Mouse (Mus musculus) cerebellum, postnatal 4 days (tissue): ENCODE results near the gene Eme1.
"Not testable (repeated sequence)": the region's sequence is repeated elsewhere in the genome, so short reads cannot be mapped to it uniquely, and the experiment has no call there.

Experiments used
- DNase-seq, 2 experiments: peaks; one replicate each; pipeline ENCODE4 v3.0.0; 2022; ENCODE audit warnings: low spot score in 2 of 2, mixed read lengths in 1 of 2

The Eme1 gene

DNA sequence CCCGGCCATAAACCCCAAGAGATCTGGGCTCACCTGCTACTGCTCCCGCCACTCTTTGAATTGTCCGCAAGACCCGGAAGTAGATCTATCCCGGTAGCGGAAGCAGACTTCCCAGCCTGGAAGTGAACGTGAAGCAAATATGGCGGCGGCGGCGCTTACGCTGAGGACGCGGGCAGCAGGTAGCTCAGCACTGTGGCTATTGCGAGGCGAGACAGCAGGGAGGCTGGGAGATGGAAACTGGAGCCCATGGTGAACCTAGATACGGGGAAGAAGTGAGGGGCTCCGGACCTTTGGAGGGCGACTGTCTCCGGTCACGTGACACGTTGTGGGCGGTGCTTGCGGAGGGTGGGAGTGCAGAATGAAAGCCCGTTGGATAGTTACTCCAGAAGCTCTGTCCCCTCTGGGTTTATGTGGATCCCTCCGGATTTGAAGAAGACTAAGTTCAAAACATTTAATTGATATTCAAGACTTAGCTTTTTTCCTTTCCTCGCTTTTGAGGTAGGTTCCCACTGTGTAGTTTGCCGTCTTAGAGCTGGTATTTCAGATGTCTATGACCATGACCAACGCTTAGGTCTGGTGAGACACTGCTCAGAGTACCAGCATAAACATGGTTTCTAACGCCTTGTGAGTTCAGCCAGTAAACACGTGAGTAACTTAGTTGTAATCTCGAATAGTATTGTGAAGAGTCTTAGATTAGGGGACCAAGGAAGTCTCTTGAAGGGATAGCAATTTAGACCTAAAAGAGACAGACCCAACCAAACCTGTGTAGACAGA is at the start of gene Eme1, which contains the start of gene Mrpl27:
TSS of gene Eme1 (minus strand) at position 302 of the 774 bp plus-strand sequence.
TSS of gene Mrpl27 (plus strand) at position 105 of the 774 bp plus-strand sequence.
- peak; percentile 62 to 80 for DNase-seq

DNA sequence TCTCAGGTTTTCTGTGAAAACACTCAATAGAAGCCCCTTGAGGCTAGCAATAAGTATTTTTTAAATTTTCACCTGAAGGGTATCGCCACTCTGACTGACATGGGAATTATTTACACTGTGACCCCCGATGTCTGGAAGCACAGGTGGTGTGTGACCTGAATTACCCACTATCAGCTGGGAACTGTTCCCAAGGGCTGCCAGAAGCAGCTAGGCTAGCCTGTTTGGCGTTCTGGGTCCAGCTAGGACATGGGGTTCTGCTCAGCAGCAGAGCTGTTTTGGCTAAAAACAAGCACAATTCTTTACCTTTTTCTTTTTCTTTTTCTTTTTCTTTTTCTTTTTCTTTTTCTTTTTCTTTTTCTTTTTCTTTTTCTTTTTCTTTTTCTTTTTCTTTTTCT is 48.4 kb upstream of the Eme1 start:
- DNase-seq: no peak

DNA sequence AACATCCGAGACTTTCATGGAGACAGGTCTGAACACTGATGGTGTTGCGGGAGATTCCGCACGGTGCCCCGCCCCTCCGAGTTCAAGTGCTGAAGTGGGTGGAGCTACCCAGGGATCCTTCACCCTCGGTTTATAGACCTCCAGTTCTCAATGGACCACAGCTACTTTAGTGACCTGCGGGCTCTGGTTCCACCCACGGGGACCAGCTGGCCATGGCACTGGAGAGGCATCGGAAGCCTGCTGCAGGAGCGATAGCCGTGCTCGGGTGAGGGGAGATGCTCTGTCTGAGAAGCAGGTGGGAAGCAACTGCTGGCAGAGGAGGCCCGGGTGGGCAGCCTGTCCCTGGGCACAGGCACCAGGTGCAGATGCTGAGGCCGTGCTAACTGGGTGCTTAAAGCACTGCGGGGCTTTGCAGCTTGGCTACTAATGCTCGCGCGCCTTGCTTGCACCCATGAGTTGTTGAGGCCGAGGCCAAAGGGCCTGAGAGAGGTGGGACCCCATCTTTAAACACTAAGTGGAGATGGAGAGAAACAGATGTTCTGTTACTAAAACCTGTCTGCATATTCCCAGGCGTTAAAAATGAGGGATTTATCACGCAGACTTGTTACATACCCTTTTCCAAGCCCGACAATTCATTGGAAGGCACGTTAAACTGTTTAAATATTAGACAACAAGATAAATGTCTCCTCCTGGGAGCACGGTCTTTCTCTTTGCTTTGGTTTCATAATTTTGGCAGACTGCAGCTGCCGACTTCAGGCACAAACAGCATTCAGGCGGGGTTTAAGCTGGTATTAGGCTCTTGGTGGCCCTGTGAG is 47.8 kb upstream of the Eme1 start:
- peak in 1 of 2 experiments; percentile 20 for DNase-seq

DNA sequence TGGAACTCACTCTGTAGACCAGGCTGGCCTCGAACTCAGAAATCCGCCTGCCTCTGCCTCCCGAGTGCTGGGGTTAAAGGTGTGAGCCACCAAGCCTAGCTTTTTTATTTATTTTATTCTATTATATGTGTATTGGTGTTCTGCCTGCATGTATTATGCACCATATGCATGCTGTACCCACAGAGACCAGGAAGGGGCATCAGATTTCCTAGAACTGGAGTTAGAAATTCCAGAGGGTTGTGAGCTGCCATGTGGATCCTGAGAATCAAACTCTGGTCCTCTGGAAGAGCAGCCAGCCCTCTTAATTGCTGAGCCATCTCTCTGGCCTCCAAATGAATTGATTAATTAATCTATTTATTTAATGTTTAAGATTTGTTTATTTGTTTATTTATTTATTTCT is 45.6 kb upstream of the Eme1 start:
- DNase-seq: no peak

DNA sequence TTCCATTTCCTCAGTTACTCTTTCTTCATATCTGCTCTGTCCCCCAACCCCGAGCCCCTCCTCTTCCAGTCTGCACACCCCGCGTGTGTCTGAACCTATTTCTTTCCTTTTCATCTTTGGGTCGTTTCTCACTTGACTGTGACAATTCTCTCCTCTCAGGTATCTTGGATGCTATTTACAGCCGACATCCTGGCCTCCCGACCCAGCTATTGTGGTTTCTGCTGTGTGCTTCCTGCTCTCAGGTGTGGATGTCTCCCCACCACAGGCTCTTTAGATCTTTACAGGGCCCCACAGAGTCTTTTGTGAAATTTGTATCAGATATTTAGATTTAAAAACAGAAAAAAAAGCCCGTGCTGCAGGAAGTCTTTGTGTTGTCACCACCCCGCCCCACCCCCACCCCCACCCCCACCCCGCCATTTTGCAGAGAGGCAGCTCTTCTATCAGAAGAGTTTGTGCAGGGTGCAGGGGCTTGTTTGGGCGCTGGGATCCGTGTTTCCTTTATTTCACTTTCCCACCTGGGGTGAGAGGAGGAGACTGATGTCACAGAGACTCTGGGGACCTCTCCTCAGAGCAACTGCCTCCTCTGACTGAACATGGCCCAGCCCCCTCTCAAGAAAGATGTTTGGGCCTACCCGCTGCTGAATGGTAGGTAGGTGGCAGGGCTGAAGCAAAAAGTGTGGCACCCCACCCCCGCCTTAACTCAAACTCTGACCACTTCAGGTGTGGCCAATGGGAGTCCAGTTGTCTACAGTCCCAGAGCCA is 44.1 kb upstream of the Eme1 start:
- DNase-seq: no peak

DNA sequence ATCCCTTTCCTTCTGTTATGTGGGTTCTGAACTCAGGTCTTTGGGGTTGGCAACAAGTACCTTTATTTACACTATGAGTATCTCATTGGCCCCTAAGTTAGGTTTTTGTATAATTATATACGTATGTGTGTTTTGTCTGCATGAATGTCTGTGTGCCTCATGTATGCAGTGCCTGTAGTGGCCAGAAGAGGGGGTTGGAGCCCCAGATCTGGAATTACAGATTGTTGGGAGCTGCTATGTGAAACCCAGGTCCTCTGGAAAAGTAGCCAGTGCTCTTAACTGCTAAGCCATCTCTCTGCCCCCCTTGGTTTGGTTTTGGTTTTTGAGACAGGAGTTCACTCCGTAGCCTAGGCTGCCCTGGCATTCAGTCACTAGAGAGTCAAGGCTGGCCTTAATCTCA is 43.4 kb upstream of the Eme1 start:
- DNase-seq: no peak

DNA sequence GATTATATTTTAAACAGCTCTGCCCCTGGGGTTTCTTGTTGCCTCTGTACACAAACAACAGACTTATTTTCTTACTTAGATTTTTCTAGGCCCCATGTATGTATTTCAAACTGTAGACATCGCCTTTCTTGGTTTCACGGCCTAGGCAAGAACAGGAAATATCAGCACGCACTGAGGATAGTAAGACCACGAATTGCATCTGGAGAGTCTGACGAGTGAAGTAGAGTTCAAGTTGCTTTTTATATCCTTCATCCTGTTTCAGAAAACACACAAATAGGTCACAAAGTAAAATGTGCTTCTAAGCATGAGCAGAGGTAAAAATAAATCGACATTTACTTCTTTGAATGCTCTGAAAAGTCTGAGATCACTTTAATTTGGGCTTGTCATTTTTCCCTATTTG is 41.7 kb upstream of the Eme1 start:
- DNase-seq: no peak

DNA sequence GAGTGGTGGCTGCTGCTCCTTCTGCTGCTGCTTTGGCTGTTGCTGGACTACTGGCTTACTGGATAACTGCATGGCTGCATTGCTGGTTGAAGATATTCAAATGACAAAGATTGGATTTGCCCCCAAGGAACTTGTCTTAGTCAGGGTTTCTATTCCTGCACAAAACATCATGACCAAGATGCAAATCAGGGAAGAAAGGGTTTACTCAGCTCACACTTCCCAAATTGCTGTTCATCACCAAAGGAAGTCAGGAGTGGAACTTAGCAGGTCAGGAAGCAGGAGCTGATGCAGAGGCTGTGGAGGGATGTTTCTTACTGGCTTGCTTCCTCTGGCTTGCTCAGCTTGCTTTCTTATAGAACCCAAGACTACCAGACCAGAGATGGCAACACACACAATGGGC is 38.7 kb upstream of the Eme1 start:
- not testable (repeated sequence) for DNase-seq

DNA sequence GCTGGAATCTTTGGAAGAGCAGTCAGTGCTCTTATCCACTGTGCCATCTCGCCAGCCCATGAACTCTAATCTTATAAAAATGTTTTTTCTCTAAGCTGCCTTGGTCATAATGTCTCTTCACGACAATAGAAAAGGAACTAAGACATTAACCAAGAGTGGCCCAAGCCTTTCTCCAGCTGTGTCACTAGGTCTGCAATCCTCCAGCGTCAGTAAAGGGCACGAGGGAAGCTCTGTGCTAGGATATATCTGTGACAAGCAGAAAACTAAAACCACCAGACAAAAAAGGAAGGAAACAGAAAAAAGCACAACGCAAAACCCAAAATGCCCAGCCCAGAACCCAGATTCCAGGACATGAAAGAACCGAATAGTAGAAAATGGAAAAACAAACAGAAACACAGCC is 33.4 kb upstream of the Eme1 start:
- DNase-seq: no peak

DNA sequence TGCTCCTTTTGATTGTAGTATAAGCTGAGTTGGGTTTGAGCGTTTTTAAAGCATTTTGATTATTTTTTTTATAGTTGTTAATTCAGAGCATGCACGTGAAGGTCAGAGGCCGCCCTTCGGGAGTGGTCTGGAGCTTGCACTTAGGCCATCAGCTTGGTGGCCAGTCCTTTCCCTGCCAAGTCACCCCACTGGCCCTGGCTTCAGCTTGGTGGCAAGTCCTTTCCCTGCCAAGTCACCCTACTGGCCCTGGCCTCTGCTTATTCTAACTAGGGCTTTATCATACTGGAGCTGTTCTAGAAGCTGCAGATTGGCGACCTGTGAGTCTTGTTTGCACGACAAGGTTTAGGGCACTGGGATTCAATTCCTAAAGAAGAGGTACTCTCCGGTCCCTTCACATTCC is 28.7 kb upstream of the Eme1 start:
- DNase-seq: no peak

DNA sequence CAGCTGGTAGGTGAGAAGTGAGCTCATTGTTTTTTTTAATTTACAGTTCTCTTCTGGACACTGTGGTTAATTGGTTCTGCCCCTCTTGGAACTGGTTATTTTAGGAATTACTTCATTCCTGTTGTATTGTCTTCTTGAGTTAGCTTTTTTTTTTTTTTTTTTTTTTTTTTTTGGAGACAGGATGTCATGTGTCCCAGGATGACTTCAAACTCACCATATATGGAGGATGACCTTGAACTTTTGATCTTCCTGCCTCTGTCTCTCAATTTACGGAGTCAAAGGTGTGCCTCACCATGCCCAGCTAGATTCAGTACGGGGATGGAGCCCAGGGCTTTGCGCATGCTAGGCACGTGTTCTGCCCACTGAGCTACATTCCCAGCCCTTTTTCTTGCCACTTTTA is 27.9 kb upstream of the Eme1 start:
- DNase-seq: no peak

DNA sequence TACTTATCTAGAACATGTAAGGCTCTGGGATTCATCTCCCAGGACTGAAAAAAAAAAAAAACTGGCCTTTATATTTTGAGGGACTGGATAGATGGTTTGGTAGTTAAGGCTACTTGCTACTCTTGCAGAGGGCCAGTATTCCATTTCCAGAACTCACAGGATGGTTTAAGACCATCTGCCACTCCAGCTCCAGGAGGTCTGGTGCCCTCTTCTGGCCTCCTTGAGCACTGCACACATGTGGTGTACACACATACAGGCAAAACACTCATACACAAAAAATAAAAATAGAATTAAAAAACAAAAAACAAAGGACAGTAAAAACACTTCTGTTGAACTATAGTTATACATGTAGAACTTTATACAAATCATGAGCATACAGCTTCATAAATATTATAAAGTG is 26.9 kb upstream of the Eme1 start:
- no peak for DNase-seq

DNA sequence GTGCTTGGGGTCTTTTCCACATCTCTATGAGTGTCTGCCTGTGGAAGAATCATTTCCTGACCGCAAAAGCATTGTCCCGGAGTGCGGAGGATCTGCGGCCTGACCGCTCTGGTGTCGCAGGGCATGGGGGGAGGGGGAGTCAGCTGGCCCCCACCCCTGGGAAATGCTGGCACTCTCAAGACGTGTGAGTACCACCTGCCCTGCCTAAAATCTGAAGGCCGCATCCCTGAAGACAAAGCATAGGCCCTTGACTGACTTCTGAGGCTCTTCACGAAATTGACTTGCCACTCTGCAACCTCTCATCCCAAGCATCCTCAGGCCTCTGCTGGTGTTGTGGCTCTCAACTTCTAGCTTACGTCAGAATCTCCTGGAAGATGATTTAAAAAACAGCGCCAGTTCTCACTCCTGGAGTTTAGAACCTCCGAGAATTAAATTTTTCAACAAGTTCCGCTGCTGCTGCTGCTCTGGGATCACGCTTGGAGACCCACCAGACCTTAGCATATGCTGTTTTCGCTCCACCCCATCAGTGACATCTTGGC is 23.9 kb upstream of the Eme1 start:
- no peak for DNase-seq

DNA sequence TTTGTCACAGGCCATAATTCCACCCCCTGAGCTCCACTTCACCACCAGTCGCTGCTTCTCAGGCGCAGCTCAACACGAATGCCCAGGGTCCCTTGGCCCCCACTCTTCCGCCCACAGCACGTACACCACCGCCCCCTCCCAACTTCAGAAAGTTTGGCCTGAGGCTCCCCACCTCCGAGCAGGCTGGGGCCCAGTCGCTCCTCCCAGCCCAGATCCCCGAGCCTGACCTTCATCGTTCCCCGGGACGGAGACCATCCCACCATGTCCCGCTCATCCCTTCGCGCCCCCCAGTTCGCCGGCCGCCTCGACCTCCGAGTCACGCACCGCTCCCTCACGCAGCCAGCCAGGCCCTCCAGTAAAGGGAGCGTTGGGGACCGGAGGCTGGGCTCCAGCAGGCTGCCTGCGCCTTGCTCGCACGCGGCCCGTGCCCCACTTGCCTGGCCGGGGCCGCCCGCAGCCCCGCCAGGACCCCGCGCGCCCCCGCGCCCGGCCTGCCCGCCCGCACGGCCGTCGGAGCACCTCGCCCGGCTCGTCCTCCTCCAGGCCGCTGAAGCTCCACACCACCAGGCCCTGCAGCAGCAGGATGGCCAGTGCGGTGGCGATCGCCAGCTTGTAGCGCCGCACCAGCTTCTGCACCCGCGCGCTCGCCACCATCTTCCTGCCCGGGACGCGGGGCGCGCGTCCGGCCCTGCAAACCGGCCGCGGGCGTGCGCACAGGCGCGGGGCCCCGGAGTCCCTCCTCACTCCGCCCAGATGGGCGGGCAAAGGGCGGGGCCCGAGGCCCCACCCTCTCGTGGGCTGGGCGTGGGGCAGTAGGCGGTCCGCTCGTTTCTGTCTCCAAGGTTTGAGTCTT is 23.2 kb upstream of the Eme1 start, which contains the start of gene Xylt2:
TSS of gene Xylt2 (minus strand) at position 762 of the 853 bp plus-strand sequence.
- peak; percentile 70 to 90 for DNase-seq

DNA sequence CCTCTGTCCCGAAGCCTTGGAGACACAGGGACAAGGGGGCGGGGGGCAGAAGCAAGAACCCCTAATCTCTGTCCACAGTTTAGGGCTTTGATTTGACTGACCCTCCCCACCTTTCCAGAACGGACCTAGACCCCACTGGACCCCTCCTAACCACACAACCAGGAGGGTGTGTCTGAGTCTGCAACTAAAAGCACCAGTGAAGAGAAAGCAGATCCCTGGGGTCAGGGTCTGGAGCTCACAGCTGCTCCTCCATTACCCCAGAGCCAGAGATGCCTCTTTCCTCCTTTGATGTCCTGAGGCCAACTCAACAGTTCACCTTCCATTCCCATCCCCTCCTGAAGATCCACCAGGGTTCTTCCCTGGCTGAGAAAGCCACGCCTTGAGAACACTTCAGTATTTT is 22.5 kb upstream of the Eme1 start:
- no peak for DNase-seq

DNA sequence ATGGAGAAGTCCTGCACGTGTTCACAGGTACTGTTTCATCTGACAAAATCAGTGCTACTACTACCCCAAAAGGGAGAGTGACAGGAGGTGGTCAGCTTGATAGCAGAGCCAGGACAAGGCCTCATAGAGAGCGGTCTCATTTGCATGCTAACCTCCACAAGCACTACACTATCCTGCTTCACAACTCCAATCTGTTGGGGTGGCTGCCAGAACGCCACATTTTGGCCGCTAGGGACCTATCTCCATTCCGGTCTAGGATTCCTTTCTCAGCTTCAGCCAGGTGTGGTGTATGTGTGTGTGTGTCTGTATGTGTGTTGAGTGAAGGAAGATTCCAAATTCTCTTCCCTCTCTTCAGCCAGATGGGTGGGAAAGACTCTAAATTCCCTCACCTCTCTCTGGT is 21.7 kb upstream of the Eme1 start:
- DNase-seq: no peak

DNA sequence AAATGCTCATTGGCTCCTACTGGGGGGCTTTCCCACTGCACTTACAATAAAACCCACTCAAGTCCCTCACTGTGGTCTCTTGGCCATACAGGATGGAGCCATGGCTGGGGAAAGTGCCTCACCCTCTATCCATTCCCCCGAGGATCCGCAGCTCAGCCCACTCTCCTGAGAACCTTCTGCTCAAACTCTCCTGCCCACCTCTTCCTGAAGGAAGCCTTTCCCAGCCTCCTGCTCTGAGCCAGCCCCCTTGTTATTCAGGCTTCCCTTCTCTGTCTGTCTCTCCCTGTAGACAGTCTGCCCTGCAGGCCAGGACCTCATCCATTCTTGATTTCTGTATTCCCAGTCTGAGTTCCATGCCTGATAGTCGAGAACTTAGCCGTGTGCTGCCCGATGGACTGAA is 21.2 kb upstream of the Eme1 start:
- no peak for DNase-seq

DNA sequence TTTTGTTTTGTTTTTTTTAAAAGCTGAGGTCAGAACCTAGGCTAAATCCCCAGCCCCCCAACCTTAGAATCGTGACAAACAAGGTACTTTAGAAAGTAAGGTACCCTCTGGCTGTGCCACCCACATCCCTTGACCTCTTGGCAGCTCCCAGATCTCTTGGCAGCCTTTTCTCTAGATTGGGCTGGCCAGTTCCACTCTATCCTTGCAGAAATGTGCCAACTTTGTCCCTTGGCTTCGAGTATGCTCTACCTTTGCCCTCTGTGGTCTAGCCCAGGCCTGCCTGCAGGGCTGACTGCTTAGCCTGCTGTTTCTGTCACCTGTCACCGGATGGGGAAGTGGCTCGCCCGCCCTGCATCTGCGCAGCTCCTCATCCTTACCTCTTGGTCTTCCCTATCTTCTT is 11.5 kb upstream of the Eme1 start:
- DNase-seq: no peak

DNA sequence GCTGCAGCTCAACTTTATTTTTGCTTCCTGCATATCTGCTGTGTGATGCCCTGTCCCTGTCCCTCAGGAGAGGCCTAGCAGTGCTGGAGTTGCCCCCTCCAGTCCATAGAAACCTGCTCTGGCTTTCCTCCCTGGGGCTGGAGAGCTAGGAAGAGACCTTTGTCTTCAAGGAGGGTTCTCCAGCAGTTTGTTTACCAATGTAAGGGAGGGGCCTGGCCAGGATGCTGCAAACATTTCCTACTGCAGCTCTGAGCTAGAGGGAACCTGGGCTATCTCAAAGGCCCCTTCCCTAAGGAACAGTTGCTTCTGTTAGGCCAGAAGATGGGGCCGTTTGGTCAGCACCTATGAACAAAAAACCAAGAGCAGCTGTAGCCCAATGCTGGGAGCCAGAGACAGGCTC is 7.6 kb upstream of the Eme1 start:
- no peak for DNase-seq

DNA sequence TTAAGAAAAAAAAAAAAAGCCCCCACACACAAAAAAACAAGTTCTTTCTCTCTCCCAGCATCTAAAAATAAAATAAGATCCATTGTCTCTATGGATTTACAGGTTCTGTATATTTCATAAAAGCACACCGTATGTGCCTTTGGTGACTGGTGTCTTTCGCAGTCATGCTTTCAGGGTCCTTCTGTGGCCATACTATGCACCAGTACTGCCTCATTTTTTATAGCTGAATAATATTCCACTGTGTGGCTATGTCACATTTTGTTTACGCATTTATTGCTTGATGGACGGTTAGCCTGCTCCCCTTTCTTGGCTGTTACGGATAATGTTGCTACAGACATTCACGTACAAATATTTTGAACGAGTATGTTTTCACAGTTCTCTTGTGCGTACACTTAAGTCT is 791 bp downstream of the Eme1 start:
- DNase-seq: no peak

DNA sequence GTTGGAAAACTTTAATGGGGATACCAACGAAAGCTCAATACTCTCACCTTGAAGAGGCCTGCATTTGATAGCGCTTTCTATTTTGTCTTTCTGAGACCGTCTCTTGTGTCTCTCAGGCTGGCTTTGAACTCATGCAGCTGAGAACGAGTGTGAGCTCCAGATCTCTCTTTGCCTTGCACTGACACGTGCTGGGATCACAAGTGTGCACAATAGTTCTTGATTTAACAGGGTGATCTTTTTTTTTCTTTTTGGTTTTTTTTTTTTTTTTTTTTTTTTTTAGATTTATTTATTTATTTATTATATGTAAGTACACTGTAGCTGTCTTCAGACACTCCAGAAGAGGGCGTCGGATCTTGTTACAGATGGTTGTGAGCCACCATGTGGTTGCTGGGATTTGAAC is 2.5 kb downstream of the Eme1 start:
- not testable (repeated sequence) for DNase-seq
